7 mouse cellular contexts compared by ENCODE assay signal in genomic region chr7:28350155-28350883, GRCm38 (mm10). TPM values are rescaled to one million over a fixed set of nuclear protein-coding genes. Genes with fewer than 3 reads are reported as not detected.
A peak's percentile ranks its signal among the peaks of the same experiment; 100 is the strongest.
DNase-seq lines count a peak whose midpoint lies in the region; ATAC-seq lines count a peak whose summit lies in the region.

Rps16 (plus strand) TSS chr7:28350652.

- H3K4me3 ChIP-seq in intestine, embryonic 16.5 days (ENCODE audit: low read length), result peak within 1 kb of the TSS; percentile 90
- peak within 1 kb of the TSS; percentile 93 for H3K4me3 ChIP-seq in midbrain, embryonic 11.5 days (ENCODE audit: low read depth, low read length)

- ATAC-seq in intestine, embryonic 16.5 days, result peak; percentile 92
- ATAC-seq in midbrain, embryonic 11.5 days (ENCODE audit: low FRiP score), result peak; percentile 96

- H3K36me3 ChIP-seq in intestine, embryonic 16.5 days (ENCODE audit: control insufficient read depth, insufficient read depth, low read length), result peaks cover 27% of the 10 kb centered on the region
- H3K36me3 ChIP-seq in midbrain, embryonic 11.5 days (ENCODE audit: control insufficient read depth, insufficient read depth, low read length), result peaks cover 11% of the 10 kb centered on the region

- peak within 1 kb of the TSS; percentile 99 for H3K9ac ChIP-seq in intestine, embryonic 16.5 days (ENCODE audit: low read depth, low read length)
- H3K9ac ChIP-seq in midbrain, embryonic 11.5 days (ENCODE audit: low read length), result peak within 1 kb of the TSS; percentile 95

- H3K4me2 ChIP-seq in intestine, embryonic 16.5 days (ENCODE audit: low read depth, low read length), result peak within 1 kb of the TSS; percentile 86
- peak within 1 kb of the TSS; percentile 71 for H3K4me2 ChIP-seq in midbrain, embryonic 11.5 days

- intact Hi-C loops in left cerebral cortex, postnatal 36 days (cut with DNase I), result no loop called here

- peak; percentile 99 for DNase-seq in adrenal gland, adult 2 months
- peak; percentile 96 for DNase-seq in embryo, embryonic 11.5 days (ENCODE audit: low read depth, low spot score)
- peak; percentile 99 for DNase-seq in gastrocnemius, postnatal 4 days (ENCODE audit: low spot score in 2 of 2)
- DNase-seq in left cerebral cortex, postnatal 36 days (ENCODE audit: low spot score in 2 of 2), result peak; percentile 98
- peak; percentile 100 for DNase-seq in midbrain, embryonic 11.5 days (ENCODE audit: low spot score, missing footprints)
- peak; percentile 98 for DNase-seq in skeletal muscle tissue, adult 2 months (ENCODE audit: low read depth, low spot score)

- no peaks in the 10 kb centered on the region for H3K9me3 ChIP-seq in intestine, embryonic 16.5 days (ENCODE audit: control insufficient read depth, low read length)
- H3K9me3 ChIP-seq in midbrain, embryonic 11.5 days (ENCODE audit: control insufficient read depth, low read length), result no peaks in the 10 kb centered on the region

- H3K27me3 ChIP-seq in intestine, embryonic 16.5 days (replicated peaks; ENCODE audit: control insufficient read depth, insufficient read depth, low read length), result no peaks in the 10 kb centered on the region
- H3K27me3 ChIP-seq in midbrain, embryonic 11.5 days (ENCODE audit: control insufficient read depth, insufficient read depth, low read length), result no peaks in the 10 kb centered on the region

- H3K4me1 ChIP-seq in intestine, embryonic 16.5 days (ENCODE audit: control insufficient read depth, insufficient read depth, low read length), result peaks cover 17% of the 10 kb centered on the region
- peaks cover 14% of the 10 kb centered on the region for H3K4me1 ChIP-seq in midbrain, embryonic 11.5 days (ENCODE audit: control insufficient read depth, insufficient read depth, low read length)

- under 1% methylated on average over 50 of the region's 50 CpGs for WGBS in intestine, embryonic 16.5 days
- whole genome bisulfite sequencing in midbrain, embryonic 11.5 days, result under 1% methylated on average over 44 of the region's 50 CpGs

- peak within 1 kb of the TSS; percentile 81 for H3K27ac ChIP-seq in intestine, embryonic 16.5 days (ENCODE audit: low read length)
- H3K27ac ChIP-seq in midbrain, embryonic 11.5 days (ENCODE audit: low read depth, low read length), result peak within 1 kb of the TSS; percentile 72

RNA-seq across cellular contexts. Expression of gene Rps16, which starts in this region (rescaled TPM):
- total RNA-seq in adrenal gland, adult 2 months (2021), result 1,000 to 10,000 TPM in 1 of 2 experiments, 100 to 1,000 TPM in 1; 895 to 1,085 TPM
- polyA plus RNA-seq in adrenal gland, adult 2 months (2012; rRNA removed), result 555 and 709 TPM in 2 replicates
- 1,000 to 10,000 TPM; 1,034 to 1,195 TPM for total RNA-seq in gastrocnemius, postnatal 4 days (2021)
- 977 and 1,010 TPM in 2 replicates for polyA plus RNA-seq in intestine, embryonic 16.5 days (2015; fragmentation: Nextera tagmentation; extraction: Ambion mirVana)
- 100 to 1,000 TPM; 425 to 456 TPM for total RNA-seq in left cerebral cortex, postnatal 36 days (2021)
- 740 and 824 TPM in 2 replicates for polyA plus RNA-seq in midbrain, embryonic 11.5 days (2014; fragmentation: Nextera tagmentation; extraction: Ambion mirVana)

Comparison
In these comparisons a context has a peak if more than half of its experiments do, and no peak if none do; other contexts are left out.
1. Peak in every context shown above with its lines: DNase-seq, ATAC-seq, H3K4me3 ChIP-seq and H3K27ac ChIP-seq.